Mouse (Mus musculus): ENCODE data around the gene Ntf5. TPM values are rescaled to one million over a fixed set of nuclear protein-coding genes. Genes with fewer than 3 reads are reported as not detected.

The Ntf5 gene
- polyA plus RNA-seq, 1 experiment from 2014 or later, result not detected

GRCm38 (mm10) chr7:45419859-45420614 is 6.5 kb downstream of the Ntf5 start:
- Histone ChIP-seq H3K9ac (replicated peaks; ENCODE audit: low read length) (no peak overlapping the region), H3K36me3 (ENCODE audit: control insufficient read depth, insufficient read depth, low read length) (peaks cover 45% of the 10 kb centered on the region), H3K9me3 (ENCODE audit: control insufficient read depth, low read length) (no peaks in the 10 kb centered on the region), H3K27me3 (ENCODE audit: control insufficient read depth, insufficient read depth, low read length) (peaks cover 51% of the 10 kb centered on the region), H3K4me1 (ENCODE audit: control insufficient read depth, insufficient read depth, low read length) (no peaks in the 10 kb centered on the region), H3K4me3 (replicated peaks; ENCODE audit: low read depth, low read length) (no peak overlapping the region), H3K4me2 (ENCODE audit: low read length) (no peak overlapping the region), H3K27ac (replicated peaks; ENCODE audit: low read depth, low read length) (no peak overlapping the region)
- DNase-seq (no peak), ATAC-seq (ENCODE audit: low FRiP score, low TSS enrichment) (no peak)
- WGBS, result 16% methylated on average over 27 of the region's 27 CpGs

- WGBS, result 52% methylated on average over 6 of the region's 6 CpGs
These were observed 7.1 kb downstream of the Ntf5 start, which contains the start of gene Lhb for GRCm38 (mm10) chr7:45420615-45420919. Lhb (plus strand) TSS chr7:45420820.

GRCm38 (mm10) chr7:45421194-45421593 is 7.7 kb downstream of the Ntf5 start:
- 90% methylated on average over 14 of the region's 14 CpGs for WGBS

More at GRCm38 (mm10) chr7:45420615-45420919, 7.1 kb downstream of the Ntf5 start, which contains the start of gene Lhb:
- H3K9me3 ChIP-seq (ENCODE audit: control insufficient read depth, low read length), result no peaks in the 10 kb centered on the region
- H3K9ac ChIP-seq (replicated peaks; ENCODE audit: low read length), result no peak within 1 kb of the TSS
- ATAC-seq (ENCODE audit: low FRiP score, low TSS enrichment), result no peak
- H3K27ac ChIP-seq (replicated peaks; ENCODE audit: low read depth, low read length), result no peak within 1 kb of the TSS
- peaks cover 51% of the 10 kb centered on the region for H3K36me3 ChIP-seq (ENCODE audit: control insufficient read depth, insufficient read depth, low read length)
- peaks cover 45% of the 10 kb centered on the region for H3K27me3 ChIP-seq (ENCODE audit: control insufficient read depth, insufficient read depth, low read length)
- no peaks in the 10 kb centered on the region for H3K4me1 ChIP-seq (ENCODE audit: control insufficient read depth, insufficient read depth, low read length)
- no peak within 1 kb of the TSS for H3K4me2 ChIP-seq (ENCODE audit: low read length)
- DNase-seq, result no peak
- H3K4me3 ChIP-seq (replicated peaks; ENCODE audit: low read depth, low read length), result no peak within 1 kb of the TSS

GRCm38 (mm10) chr7:45426556-45426955 is 13.1 kb downstream of the Ntf5 start:
- Histone ChIP-seq H3K27me3 (ENCODE audit: control insufficient read depth, insufficient read depth, low read length) (no peaks in the 10 kb centered on the region), H3K4me2 (ENCODE audit: low read length) (no peak overlapping the region), H3K27ac (replicated peaks; ENCODE audit: low read depth, low read length) (no peak overlapping the region), H3K36me3 (ENCODE audit: control insufficient read depth, insufficient read depth, low read length) (peaks cover 92% of the 10 kb centered on the region), H3K9me3 (ENCODE audit: control insufficient read depth, low read length) (no peaks in the 10 kb centered on the region), H3K4me3 (replicated peaks; ENCODE audit: low read depth, low read length) (no peak overlapping the region), H3K9ac (replicated peaks; ENCODE audit: low read length) (no peak overlapping the region), H3K4me1 (ENCODE audit: control insufficient read depth, insufficient read depth, low read length) (no peaks in the 10 kb centered on the region)
- 94% methylated on average over 8 of the region's 8 CpGs for WGBS
- no peak for DNase-seq
- ATAC-seq (ENCODE audit: low FRiP score, low TSS enrichment), result no peak

More at GRCm38 (mm10) chr7:45421194-45421593, 7.7 kb downstream of the Ntf5 start:
- DNase-seq (no peak), ATAC-seq (ENCODE audit: low FRiP score, low TSS enrichment) (no peak)
- Histone ChIP-seq H3K27me3 (ENCODE audit: control insufficient read depth, insufficient read depth, low read length) (peaks cover 39% of the 10 kb centered on the region), H3K9ac (replicated peaks; ENCODE audit: low read length) (no peak overlapping the region), H3K27ac (replicated peaks; ENCODE audit: low read depth, low read length) (no peak overlapping the region), H3K36me3 (ENCODE audit: control insufficient read depth, insufficient read depth, low read length) (peaks cover 55% of the 10 kb centered on the region), H3K9me3 (ENCODE audit: control insufficient read depth, low read length) (no peaks in the 10 kb centered on the region), H3K4me3 (replicated peaks; ENCODE audit: low read depth, low read length) (no peak overlapping the region), H3K4me2 (ENCODE audit: low read length) (no peak overlapping the region), H3K4me1 (ENCODE audit: control insufficient read depth, insufficient read depth, low read length) (no peaks in the 10 kb centered on the region)

GRCm38 (mm10) chr7:45433835-45434202 is 20.3 kb downstream of the Ntf5 start:
- ATAC-seq (ENCODE audit: low FRiP score, low TSS enrichment) (no peak), DNase-seq (no peak)
- Histone ChIP-seq H3K27me3 (ENCODE audit: control insufficient read depth, insufficient read depth, low read length) (no peaks in the 10 kb centered on the region), H3K4me3 (replicated peaks; ENCODE audit: low read depth, low read length) (peak overlapping the region; percentile 70), H3K36me3 (ENCODE audit: control insufficient read depth, insufficient read depth, low read length) (peaks cover 32% of the 10 kb centered on the region), H3K9me3 (ENCODE audit: control insufficient read depth, low read length) (no peaks in the 10 kb centered on the region), H3K9ac (replicated peaks; ENCODE audit: low read length) (peak overlapping the region; percentile 58), H3K27ac (replicated peaks; ENCODE audit: low read depth, low read length) (peak overlapping the region; percentile 92), H3K4me1 (ENCODE audit: control insufficient read depth, insufficient read depth, low read length) (peaks cover 30% of the 10 kb centered on the region), H3K4me2 (ENCODE audit: low read length) (peak overlapping the region; percentile 64)
- 2% methylated on average over 7 of the region's 7 CpGs for WGBS

- no peaks in the 10 kb centered on the region for H3K9me3 ChIP-seq (ENCODE audit: control insufficient read depth, low read length)
- under 1% methylated on average over 45 of the region's 45 CpGs for WGBS
- ATAC-seq (ENCODE audit: low FRiP score, low TSS enrichment), result peak; percentile 97
- H3K27ac ChIP-seq (replicated peaks; ENCODE audit: low read depth, low read length), result peak within 1 kb of the TSS; percentile 92
- H3K9ac ChIP-seq (replicated peaks; ENCODE audit: low read length), result peak within 1 kb of the TSS; percentile 59
- H3K4me2 ChIP-seq (ENCODE audit: low read length), result peak within 1 kb of the TSS; percentile 75
- H3K36me3 ChIP-seq (ENCODE audit: control insufficient read depth, insufficient read depth, low read length), result peaks cover 26% of the 10 kb centered on the region
- peak within 1 kb of the TSS; percentile 70 for H3K4me3 ChIP-seq (replicated peaks; ENCODE audit: low read depth, low read length)
- peak; percentile 100 for DNase-seq
- H3K4me1 ChIP-seq (ENCODE audit: control insufficient read depth, insufficient read depth, low read length), result peaks cover 30% of the 10 kb centered on the region
- H3K27me3 ChIP-seq (ENCODE audit: control insufficient read depth, insufficient read depth, low read length), result no peaks in the 10 kb centered on the region
These were observed 20.9 kb downstream of the Ntf5 start, which contains the start of gene Gys1 for GRCm38 (mm10) chr7:45434203-45435015. Gys1 (plus strand) TSS chr7:45434844.

- ATAC-seq (ENCODE audit: low FRiP score, low TSS enrichment), result 0 out of 2 replicates have a peak, but pooled peaks have one; percentile 14
- Histone ChIP-seq H3K9me3 (ENCODE audit: control insufficient read depth, low read length) (no peaks in the 10 kb centered on the region), H3K4me3 (replicated peaks; ENCODE audit: low read depth, low read length) (peak overlapping the region; percentile 70), H3K4me2 (ENCODE audit: low read length) (peak overlapping the region; percentile 75), H3K4me1 (ENCODE audit: control insufficient read depth, insufficient read depth, low read length) (peaks cover 30% of the 10 kb centered on the region), H3K27me3 (ENCODE audit: control insufficient read depth, insufficient read depth, low read length) (no peaks in the 10 kb centered on the region), H3K9ac (replicated peaks; ENCODE audit: low read length) (peak overlapping the region; percentile 59), H3K27ac (replicated peaks; ENCODE audit: low read depth, low read length) (peak overlapping the region; percentile 50), H3K36me3 (ENCODE audit: control insufficient read depth, insufficient read depth, low read length) (peaks cover 20% of the 10 kb centered on the region)
- peak; percentile 46 for DNase-seq
- 2% methylated on average over 16 of the region's 16 CpGs for WGBS
These were observed 21.5 kb downstream of the Ntf5 start for GRCm38 (mm10) chr7:45435038-45435437.

- no peaks in the 10 kb centered on the region for H3K27me3 ChIP-seq (ENCODE audit: control insufficient read depth, insufficient read depth, low read length)
- no peak overlapping the region for H3K27ac ChIP-seq (replicated peaks; ENCODE audit: low read depth, low read length)
- peaks cover 30% of the 10 kb centered on the region for H3K4me1 ChIP-seq (ENCODE audit: control insufficient read depth, insufficient read depth, low read length)
- H3K9ac ChIP-seq (replicated peaks; ENCODE audit: low read length), result no peak overlapping the region
- ATAC-seq (ENCODE audit: low FRiP score, low TSS enrichment) (no peak), DNase-seq (no peak)
- H3K9me3 ChIP-seq (ENCODE audit: control insufficient read depth, low read length), result no peaks in the 10 kb centered on the region
- H3K36me3 ChIP-seq (ENCODE audit: control insufficient read depth, insufficient read depth, low read length), result peaks cover 12% of the 10 kb centered on the region
- WGBS, result 94% methylated on average over 5 of the region's 5 CpGs
- no peak overlapping the region for H3K4me2 ChIP-seq (ENCODE audit: low read length)
- no peak overlapping the region for H3K4me3 ChIP-seq (replicated peaks; ENCODE audit: low read depth, low read length)
These were observed 22.9 kb downstream of the Ntf5 start for GRCm38 (mm10) chr7:45436444-45436843.
